Mouse (Mus musculus): ENCODE measurements at regions not wholly inside any gene's neighbourhood (a gene's known extent, or its start where the extent isn't known, plus 50 kb on each side); places are given as distances from the start of the nearest gene placed in this dataset.

GRCm38 (mm10) chr11:84634990-84635389 lies 109.7 kb upstream of the Lhx1 start:
- WGBS, result 13% methylated on average over 3 of the region's 4 CpGs
- peaks cover 57% of the 10 kb centered on the region for H3K27me3 ChIP-seq (replicated peaks)
- no peaks in the 10 kb centered on the region for H3K36me3 ChIP-seq

GRCm38 (mm10) chr11:84633300-84633699 lies 108.0 kb upstream of the Lhx1 start:
- H3K9ac ChIP-seq, result no peak overlapping the region
- peaks cover 40% of the 10 kb centered on the region for H3K27me3 ChIP-seq (replicated peaks)
- no peaks in the 10 kb centered on the region for H3K9me3 ChIP-seq
- H3K4me3 ChIP-seq, result no peak overlapping the region
- no peaks in the 10 kb centered on the region for H3K36me3 ChIP-seq
- ATAC-seq (ENCODE audit: extremely low read depth, insufficient number of reproducible peaks, low FRiP score, low TSS enrichment), result no peak
- H3K27ac ChIP-seq (replicated peaks), result no peak overlapping the region
- no peak overlapping the region for H3K4me2 ChIP-seq
- no peaks in the 10 kb centered on the region for H3K4me1 ChIP-seq
- WGBS, result 68% methylated on average over 8 of the region's 8 CpGs

More at GRCm38 (mm10) chr11:84634990-84635389, 109.7 kb upstream of the Lhx1 start:
- no peak overlapping the region for H3K4me2 ChIP-seq
- no peak for ATAC-seq (ENCODE audit: extremely low read depth, insufficient number of reproducible peaks, low FRiP score, low TSS enrichment)
- no peak overlapping the region for H3K9ac ChIP-seq
- no peaks in the 10 kb centered on the region for H3K4me1 ChIP-seq
- H3K9me3 ChIP-seq, result no peaks in the 10 kb centered on the region
- no peak overlapping the region for H3K4me3 ChIP-seq
- H3K27ac ChIP-seq (replicated peaks), result no peak overlapping the region

GRCm38 (mm10) chr11:84628111-84628510 lies 102.8 kb upstream of the Lhx1 start:
- no peaks in the 10 kb centered on the region for H3K9me3 ChIP-seq
- 71% methylated on average over 2 of the region's 2 CpGs for WGBS

GRCm38 (mm10) chr11:84627685-84628084 lies 102.3 kb upstream of the Lhx1 start:
- no peak overlapping the region for H3K27ac ChIP-seq (replicated peaks)
- peaks cover 3% of the 10 kb centered on the region for H3K27me3 ChIP-seq (replicated peaks)
- WGBS, result 63% methylated on average over 11 of the region's 11 CpGs
- ATAC-seq (ENCODE audit: extremely low read depth, insufficient number of reproducible peaks, low FRiP score, low TSS enrichment), result no peak
- H3K9ac ChIP-seq, result no peak overlapping the region
- no peaks in the 10 kb centered on the region for H3K36me3 ChIP-seq
- no peaks in the 10 kb centered on the region for H3K4me1 ChIP-seq
- H3K4me2 ChIP-seq, result no peak overlapping the region
- H3K9me3 ChIP-seq, result no peaks in the 10 kb centered on the region
- no peak overlapping the region for H3K4me3 ChIP-seq

More at GRCm38 (mm10) chr11:84628111-84628510, 102.8 kb upstream of the Lhx1 start:
- ATAC-seq (ENCODE audit: extremely low read depth, insufficient number of reproducible peaks, low FRiP score, low TSS enrichment), result no peak
- Histone ChIP-seq H3K9ac (no peak overlapping the region), H3K27me3 (replicated peaks) (peaks cover 5% of the 10 kb centered on the region), H3K4me1 (no peaks in the 10 kb centered on the region), H3K27ac (replicated peaks) (no peak overlapping the region), H3K4me3 (no peak overlapping the region), H3K36me3 (no peaks in the 10 kb centered on the region), H3K4me2 (no peak overlapping the region)

- ATAC-seq (ENCODE audit: extremely low read depth, insufficient number of reproducible peaks, low FRiP score, low TSS enrichment), result no peak
- H3K4me1 ChIP-seq, result no peaks in the 10 kb centered on the region
Observed at GRCm38 (mm10) chr11:84627259-84627658, 101.9 kb upstream of the Lhx1 start.

GRCm38 (mm10) chr11:84624100-84624499 lies 98.8 kb upstream of the Lhx1 start:
- WGBS, result 23% methylated on average over 5 of the region's 5 CpGs

More at GRCm38 (mm10) chr11:84627259-84627658, 101.9 kb upstream of the Lhx1 start:
- 71% methylated on average over 2 of the region's 2 CpGs for WGBS
- Histone ChIP-seq H3K9ac (no peak overlapping the region), H3K4me2 (no peak overlapping the region), H3K9me3 (no peaks in the 10 kb centered on the region), H3K27me3 (replicated peaks) (peaks cover 3% of the 10 kb centered on the region), H3K36me3 (no peaks in the 10 kb centered on the region), H3K27ac (replicated peaks) (no peak overlapping the region), H3K4me3 (no peak overlapping the region)

GRCm38 (mm10) chr11:84619713-84620112 lies 94.4 kb upstream of the Lhx1 start:
- no peak for ATAC-seq (ENCODE audit: extremely low read depth, insufficient number of reproducible peaks, low FRiP score, low TSS enrichment)
- Histone ChIP-seq H3K27me3 (replicated peaks) (no peaks in the 10 kb centered on the region; the same call in 1 of the 2 replicates), H3K36me3 (no peaks in the 10 kb centered on the region), H3K4me1 (no peaks in the 10 kb centered on the region), H3K4me2 (no peak overlapping the region), H3K9me3 (no peaks in the 10 kb centered on the region), H3K9ac (no peak overlapping the region), H3K27ac (replicated peaks) (no peak overlapping the region), H3K4me3 (no peak overlapping the region)
- 84% methylated on average over 4 of the region's 4 CpGs for WGBS

More at GRCm38 (mm10) chr11:84624100-84624499, 98.8 kb upstream of the Lhx1 start:
- Histone ChIP-seq H3K27ac (replicated peaks) (no peak overlapping the region), H3K9me3 (no peaks in the 10 kb centered on the region), H3K4me3 (no peak overlapping the region), H3K36me3 (no peaks in the 10 kb centered on the region), H3K4me2 (no peak overlapping the region), H3K4me1 (no peaks in the 10 kb centered on the region), H3K9ac (no peak overlapping the region), H3K27me3 (replicated peaks) (peaks cover 3% of the 10 kb centered on the region; the same call in 1 of the 2 replicates)
- ATAC-seq (ENCODE audit: extremely low read depth, insufficient number of reproducible peaks, low FRiP score, low TSS enrichment), result no peak

GRCm38 (mm10) chr11:84618576-84618975 lies 93.2 kb upstream of the Lhx1 start:
- Histone ChIP-seq H3K4me2 (no peak overlapping the region), H3K9me3 (no peaks in the 10 kb centered on the region), H3K36me3 (no peaks in the 10 kb centered on the region), H3K9ac (no peak overlapping the region), H3K4me1 (no peaks in the 10 kb centered on the region), H3K4me3 (no peak overlapping the region), H3K27ac (replicated peaks) (no peak overlapping the region), H3K27me3 (replicated peaks) (no peaks in the 10 kb centered on the region)
- ATAC-seq (ENCODE audit: extremely low read depth, insufficient number of reproducible peaks, low FRiP score, low TSS enrichment), result no peak
- WGBS, result 90% methylated on average over 3 of the region's 3 CpGs

- no peaks in the 10 kb centered on the region; the same call in 1 of the 2 replicates for H3K4me1 ChIP-seq
- no peak overlapping the region for H3K4me3 ChIP-seq
- WGBS, result 53% methylated on average over 9 of the region's 9 CpGs
- ATAC-seq (ENCODE audit: extremely low read depth, insufficient number of reproducible peaks, low FRiP score, low TSS enrichment), result no peak
- H3K27ac ChIP-seq (replicated peaks), result no peak overlapping the region
- no peaks in the 10 kb centered on the region for H3K9me3 ChIP-seq
- no peak overlapping the region for H3K9ac ChIP-seq
- H3K36me3 ChIP-seq, result no peaks in the 10 kb centered on the region
- no peaks in the 10 kb centered on the region; the same call in 1 of the 2 replicates for H3K27me3 ChIP-seq (replicated peaks)
- no peak overlapping the region for H3K4me2 ChIP-seq
Observed at GRCm38 (mm10) chr11:84612982-84613720, 87.8 kb upstream of the Lhx1 start.

GRCm38 (mm10) chr11:84611625-84611879 lies 86.2 kb upstream of the Lhx1 start:
- WGBS, result 51% methylated on average over 4 of the region's 4 CpGs

GRCm38 (mm10) chr11:84610774-84611624 lies 85.7 kb upstream of the Lhx1 start:
- H3K9ac ChIP-seq, result no peak overlapping the region
- 68% methylated on average over 7 of the region's 7 CpGs for WGBS
- H3K4me1 ChIP-seq, result no peaks in the 10 kb centered on the region; the same call in 1 of the 2 replicates
- no peak overlapping the region for H3K4me3 ChIP-seq
- ATAC-seq (ENCODE audit: extremely low read depth, insufficient number of reproducible peaks, low FRiP score, low TSS enrichment), result no peak
- H3K36me3 ChIP-seq, result no peaks in the 10 kb centered on the region
- no peak overlapping the region for H3K27ac ChIP-seq (replicated peaks)
- no peaks in the 10 kb centered on the region for H3K9me3 ChIP-seq
- no peak overlapping the region for H3K4me2 ChIP-seq
- peaks cover 10% of the 10 kb centered on the region for H3K27me3 ChIP-seq (replicated peaks)

More at GRCm38 (mm10) chr11:84611625-84611879, 86.2 kb upstream of the Lhx1 start:
- H3K9ac ChIP-seq, result no peak overlapping the region
- H3K4me1 ChIP-seq, result no peaks in the 10 kb centered on the region; the same call in 1 of the 2 replicates
- H3K9me3 ChIP-seq, result no peaks in the 10 kb centered on the region
- H3K27ac ChIP-seq (replicated peaks), result no peak overlapping the region
- H3K27me3 ChIP-seq (replicated peaks), result peaks cover 10% of the 10 kb centered on the region
- H3K4me2 ChIP-seq, result no peak overlapping the region
- no peak overlapping the region for H3K4me3 ChIP-seq
- ATAC-seq (ENCODE audit: extremely low read depth, insufficient number of reproducible peaks, low FRiP score, low TSS enrichment), result no peak
- no peaks in the 10 kb centered on the region for H3K36me3 ChIP-seq

Measured in heart, embryonic 13.5 days (tissue).